Mouse (Mus musculus): ENCODE results near the gene Kcnh4. TPM values are rescaled to one million over a fixed set of nuclear protein-coding genes. Genes with fewer than 3 reads are reported as not detected.

Kcnh4 gene
- polyA plus RNA-seq, 1 experiment from 2014 or later = not detected

DNA sequence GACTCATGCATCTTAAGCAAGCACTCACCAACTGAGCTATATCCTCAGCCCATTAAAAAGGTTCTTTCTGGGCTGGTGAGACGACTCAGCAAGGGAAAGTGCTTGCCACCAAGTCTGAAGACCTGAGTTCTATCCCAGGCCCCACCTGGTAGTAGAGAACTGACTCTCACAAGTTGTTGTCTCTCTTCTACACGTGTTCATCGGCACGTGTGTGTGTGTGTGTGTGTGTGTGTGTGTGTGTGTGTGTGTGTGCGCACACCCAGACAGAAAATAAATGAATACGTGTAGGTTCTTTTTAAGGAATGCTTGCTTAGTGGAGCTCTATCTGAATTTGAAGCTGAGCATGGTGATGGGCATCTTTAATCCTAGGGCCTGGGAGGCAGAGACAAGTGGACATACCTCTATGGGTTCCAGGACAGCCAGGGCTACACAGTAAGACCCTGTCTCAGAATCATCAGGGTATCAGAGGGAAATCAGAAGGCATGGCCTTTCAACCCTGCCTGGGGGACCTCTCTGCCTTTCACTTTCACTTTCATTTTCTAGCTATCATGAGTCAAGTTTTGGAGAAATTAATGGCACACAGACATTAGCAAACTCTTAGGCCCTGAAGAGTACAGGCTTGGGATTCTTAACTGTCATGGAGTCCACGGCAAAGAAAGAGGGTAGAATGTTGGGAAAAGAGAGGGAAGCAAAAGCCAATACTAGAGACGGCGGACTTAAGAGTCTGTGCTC, 24.4 kb downstream of the Kcnh4 start:
- peak; percentile 42 for DNase-seq (ENCODE audit: low spot score)

DNA sequence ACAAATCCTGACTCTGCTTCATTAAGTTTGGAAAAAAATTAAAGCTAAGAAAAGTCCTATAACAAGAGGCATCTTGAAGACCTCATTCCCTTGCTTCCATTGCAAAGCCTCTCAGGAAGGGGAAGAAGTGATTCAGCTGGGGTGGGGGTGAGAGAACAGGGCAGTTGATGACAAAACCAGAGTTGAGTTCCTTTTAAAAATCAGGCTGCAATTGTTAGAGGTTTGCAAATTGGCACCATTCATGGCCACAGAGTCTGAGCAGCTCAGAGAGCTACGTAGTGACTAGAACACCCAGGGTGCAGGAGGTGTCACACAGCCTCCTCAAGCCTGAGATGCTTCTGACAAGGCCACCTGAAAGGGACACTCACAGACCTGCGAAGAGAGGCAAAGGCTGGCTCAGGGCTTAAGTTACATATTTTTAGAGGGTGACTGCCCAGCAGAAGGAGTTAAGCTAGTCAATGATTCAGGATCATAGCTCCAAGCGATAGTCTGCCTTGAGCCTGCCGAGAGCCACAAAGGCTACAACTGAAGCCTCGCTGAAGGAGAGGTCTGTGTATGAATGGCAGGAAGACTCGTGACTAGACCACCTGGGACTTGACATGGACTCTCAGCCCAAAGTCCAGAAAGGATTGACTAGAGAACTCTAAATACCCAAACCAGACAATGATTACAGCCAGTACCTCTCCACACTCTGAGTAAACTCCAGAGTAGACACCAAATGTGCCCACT, 29.1 kb downstream of the Kcnh4 start:
- no peak for DNase-seq (ENCODE audit: low spot score)

DNA sequence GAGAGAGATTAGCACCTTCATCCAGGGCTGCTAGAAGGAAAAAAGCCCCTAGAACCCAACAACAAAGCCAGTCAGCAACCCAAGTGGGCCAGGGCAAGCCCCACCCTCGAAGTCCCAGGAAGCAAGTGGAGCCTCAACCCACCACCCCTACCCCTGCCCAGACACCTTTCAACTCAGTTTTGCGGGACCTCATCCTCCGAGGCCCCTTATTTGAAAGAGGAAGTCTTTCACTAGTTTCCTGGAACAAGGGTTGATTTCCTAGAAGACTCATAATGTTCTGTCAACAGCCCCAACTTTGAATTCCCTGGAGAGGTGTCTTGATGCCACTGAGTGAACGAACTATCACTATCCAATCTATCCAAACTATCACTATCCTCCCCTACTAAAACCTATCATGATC, 29.8 kb downstream of the Kcnh4 start:
- DNase-seq (ENCODE audit: low spot score) = no peak

DNA sequence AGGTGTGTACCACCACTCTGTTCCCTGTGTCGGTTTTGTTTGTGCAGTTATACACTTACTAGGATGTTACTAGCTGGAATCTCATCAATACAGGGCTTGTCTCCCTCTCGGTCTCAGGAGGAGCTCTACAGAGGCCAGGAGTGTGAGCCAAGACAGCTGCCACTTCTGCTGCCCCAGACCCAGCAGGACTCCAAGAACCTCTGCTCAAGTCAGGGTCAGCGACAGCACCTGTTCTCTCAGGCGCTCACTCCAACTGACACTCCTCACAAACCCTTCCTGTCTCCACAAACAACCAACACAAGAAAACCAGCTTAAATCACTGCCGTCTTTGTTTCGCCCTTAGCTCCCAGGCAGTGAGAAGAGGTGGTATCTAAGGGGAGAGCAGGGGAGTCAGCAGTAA, 31.1 kb downstream of the Kcnh4 start:
- no peak for DNase-seq (ENCODE audit: low spot score)

DNA sequence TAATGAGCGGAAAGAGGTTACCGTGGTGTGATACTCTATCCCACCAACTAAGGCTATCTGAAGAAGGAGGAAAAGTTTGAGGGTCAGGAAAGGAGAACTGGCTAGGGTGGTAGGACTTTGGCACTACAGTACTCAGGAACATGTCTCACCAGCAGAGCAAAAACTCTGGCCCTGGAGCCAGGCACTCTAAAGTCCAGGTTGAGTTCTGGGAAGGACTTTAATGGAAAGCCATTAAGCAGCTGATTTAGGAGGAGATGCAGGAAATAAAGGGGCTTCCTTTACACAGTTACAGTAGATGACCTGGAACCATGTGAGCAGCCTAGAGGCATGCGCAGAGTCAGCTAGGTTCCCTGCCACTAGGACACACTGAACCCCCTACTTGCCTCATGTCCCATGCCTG, 32.5 kb downstream of the Kcnh4 start:
- DNase-seq (ENCODE audit: low spot score) = no peak

DNA sequence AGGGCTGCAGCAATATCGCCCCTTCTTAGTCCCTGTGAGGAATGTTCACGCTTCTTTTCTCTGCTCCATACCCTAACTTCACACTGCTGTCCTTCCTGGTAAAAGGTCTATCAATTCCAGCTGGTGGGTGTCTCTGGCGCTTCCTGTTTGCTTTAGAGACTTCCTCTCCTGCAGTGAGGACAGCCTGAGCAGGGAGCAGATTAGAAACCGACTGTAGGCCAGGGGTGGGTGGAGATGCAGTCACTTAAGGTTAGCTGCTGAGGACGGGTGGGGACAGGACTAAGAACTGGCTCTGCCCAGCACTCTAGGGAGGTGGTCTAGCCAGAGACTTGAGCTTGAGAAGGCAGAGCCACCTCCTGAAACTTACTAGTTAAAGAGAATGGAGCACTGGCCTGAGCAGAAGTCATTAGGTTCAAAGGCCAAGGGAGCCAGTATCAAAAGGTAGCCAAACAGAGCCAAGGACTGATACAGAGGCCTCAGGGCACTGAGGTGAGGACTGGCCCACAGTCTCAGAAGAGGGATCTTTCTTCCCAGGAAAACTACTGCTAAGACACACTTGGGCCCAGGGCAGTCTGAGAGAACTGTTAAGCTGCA, 34.7 kb downstream of the Kcnh4 start:
- DNase-seq (ENCODE audit: low spot score) = no peak

DNA sequence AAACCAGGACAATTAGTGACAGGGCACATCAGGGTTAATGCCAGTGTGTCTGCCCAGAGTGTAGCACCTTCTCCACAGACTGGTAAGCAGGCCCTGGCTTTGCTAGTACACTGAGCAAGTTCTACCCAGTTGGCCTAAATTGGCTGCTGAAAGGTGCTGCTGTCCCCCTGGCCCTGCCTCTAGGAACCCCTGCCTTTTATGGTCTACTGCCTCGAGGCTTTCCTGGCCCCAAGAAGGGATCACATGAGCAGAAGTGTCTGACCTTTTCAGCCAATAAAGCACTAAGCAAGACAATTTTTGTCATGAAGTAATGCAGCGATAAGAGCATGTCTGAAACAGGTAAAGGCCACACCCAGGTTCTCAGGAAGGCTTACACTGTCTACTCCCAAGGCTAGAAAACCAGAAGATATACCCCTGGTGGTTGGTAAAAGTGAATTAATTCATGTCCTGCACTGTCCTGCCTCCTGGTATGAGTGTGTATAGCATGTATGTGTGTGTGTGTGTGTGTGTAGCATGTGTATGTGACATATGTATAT, 37.2 kb downstream of the Kcnh4 start:
- no peak for DNase-seq (ENCODE audit: low spot score)

DNA sequence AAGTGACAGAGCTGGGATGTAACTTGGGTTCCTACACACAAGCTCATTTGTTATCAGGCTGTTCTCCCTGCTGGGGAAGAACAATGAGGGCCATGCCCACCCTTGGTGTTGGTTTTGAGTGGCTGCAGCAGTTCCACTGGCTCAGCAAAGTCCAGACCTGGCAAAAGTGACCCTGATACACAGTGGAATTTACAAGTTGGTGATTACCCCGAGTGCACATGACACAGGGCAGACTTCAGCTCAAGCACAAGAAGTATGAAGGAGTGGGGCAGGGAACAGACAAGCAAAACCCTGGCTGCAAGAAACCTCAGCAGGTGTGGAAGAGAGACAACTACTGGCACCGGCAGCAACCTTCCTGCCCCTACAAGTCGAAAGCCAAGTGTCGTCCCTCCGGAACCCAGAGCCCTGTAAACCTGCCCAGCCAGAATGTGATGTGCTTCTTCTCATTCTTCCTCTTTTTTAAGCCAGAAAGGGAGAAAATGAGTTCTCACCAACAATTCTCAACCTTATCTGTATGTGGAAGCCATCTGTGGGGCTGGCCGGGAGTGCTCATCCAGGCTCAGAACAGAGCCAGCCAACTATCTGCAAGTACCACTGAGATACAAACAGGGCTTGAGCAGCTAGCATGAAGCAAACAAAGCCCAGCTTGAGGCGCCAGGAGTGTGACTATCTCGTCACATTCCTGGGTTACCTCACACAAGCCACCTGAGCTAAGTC, 37.8 kb downstream of the Kcnh4 start:
- peak; percentile 16 for DNase-seq (ENCODE audit: low spot score)

DNA sequence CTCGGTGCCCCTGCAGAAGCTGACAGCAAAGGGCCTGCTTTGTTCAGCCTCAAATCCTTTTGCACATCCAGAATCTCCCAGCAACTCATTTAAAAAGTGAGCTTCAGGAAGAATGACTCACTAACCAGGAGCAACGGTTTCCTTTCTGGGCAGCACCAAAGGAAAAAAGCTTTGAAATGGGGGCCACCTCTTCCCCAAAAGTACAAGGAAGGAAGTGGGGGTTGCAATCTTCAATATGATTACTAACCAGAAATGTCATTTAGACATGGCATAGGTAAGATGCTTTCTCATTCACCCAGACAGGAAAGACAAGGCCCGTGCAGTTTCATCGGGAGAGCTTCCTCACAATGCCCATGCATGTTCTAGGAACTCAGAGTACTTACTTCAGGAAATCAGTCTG, 38.5 kb downstream of the Kcnh4 start:
- no peak for DNase-seq (ENCODE audit: low spot score)

DNA sequence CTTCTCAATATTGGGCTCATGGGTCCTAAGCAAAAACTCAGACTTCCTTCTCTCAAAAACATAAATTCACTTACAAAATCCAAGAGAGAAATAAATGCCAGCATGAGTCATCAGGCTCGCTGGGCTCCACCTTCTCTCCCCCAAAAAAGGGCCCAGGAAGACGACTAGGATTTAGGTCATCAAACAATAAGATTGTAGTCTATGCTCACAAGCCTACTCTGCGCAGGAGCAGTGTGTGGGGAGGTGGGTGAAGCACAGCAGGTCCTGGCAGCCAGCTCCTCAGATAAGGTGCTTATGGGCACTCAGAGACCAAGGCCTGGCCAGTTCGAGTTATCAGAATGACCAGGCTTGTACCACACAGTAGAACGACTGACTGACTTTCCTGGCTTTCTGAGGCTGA, 39.4 kb downstream of the Kcnh4 start:
- DNase-seq (ENCODE audit: low spot score) = no peak

DNA sequence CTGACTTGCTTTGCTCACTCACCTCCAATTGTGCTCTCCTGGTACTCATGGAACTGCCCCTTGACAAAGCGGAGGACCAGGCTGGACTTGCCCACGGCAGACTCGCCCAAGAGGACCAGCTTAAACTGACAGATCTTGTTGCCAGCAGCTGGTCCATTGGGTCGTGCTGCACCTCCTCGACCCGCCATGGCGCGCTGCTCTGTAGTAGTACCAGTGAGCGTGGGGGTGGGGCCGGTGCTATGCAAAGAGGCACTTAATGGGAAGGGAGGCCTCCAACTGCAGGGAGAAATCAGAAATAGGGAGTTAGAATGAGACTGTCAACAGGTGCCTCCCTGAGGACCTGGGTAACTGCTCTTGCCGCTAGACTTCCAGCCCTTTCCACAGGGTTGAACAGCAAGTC, 39.8 kb downstream of the Kcnh4 start:
- DNase-seq (ENCODE audit: low spot score) = no peak

DNA sequence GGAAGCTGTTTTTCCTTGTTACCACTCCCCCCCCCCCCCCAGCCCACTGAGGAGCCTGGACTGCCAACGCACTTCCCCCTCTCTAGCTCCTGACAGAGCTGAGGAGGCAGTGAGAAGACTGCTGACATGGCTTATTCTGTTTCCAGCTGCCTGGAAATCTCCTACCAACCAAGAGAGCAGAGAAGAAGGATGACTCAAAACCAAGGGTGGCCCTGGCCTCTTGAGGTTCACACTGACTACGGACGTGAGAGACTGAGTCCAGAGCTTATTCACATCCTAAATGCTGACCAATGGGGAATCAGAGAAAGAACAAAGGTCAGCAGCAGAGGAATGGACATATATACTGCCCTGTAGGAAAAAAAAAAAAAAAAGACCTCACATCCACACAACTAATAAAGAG, 40.4 kb downstream of the Kcnh4 start:
- no peak for DNase-seq (ENCODE audit: low spot score)

DNA sequence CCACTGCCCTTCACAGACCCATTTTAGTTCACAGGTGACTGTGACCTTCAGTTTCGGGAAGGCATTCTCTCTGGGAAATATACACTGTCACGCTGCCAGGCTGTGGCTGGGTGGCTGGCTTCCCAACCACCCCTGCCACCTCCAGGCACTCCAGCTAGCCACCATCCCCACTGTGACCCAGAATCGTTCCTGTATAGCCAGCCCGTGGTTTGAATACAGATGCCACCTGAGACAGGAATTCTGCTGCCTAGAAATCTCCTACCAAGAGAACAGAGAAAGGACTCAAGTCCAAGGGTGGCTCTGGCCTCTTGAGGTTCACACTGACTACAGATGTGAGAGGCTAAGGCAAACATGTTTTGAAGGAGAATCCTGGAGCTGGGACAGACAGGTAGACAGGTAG, 40.9 kb downstream of the Kcnh4 start:
- no peak for DNase-seq (ENCODE audit: low spot score)

DNA sequence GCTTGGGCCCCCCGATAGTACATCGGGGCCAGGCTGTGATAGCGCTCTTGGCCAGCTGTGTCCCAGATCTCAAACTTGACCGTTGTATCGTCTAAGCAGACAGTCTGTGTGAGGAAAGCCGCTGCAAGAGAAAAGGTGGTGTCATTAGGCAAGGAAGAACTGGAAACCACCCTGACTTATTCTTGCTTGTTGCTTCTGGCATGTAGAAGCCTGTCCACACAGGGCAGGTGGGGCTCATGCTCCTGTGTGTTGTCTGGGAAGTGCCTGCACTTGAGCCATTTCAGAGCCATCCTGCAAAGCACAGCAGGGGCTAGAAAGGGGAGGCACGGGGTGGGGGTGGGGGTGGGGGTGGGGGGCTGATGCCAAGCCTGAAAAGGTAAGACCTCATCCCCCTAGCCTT, 41.3 kb downstream of the Kcnh4 start:
- no peak for DNase-seq (ENCODE audit: low spot score)

DNA sequence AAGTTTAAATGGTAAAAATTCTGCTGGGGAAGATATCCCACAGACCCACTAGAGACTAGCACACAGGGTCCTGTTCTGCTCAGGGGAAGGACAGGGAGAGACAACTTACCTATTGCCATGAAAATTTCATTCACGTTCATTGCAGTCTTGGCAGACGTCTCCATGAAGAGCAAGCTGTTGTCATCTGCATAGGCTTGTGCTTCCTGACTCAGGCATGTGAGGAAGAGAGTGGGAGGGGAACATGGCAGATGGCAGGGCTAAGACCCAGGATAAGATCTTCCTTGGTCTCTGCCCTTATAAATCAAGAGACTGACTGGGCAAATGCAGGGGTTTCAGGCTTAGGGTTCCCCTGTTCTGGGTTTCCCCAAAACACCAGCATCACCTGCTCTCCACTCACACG, 43.1 kb downstream of the Kcnh4 start:
- no peak for DNase-seq (ENCODE audit: low spot score)

DNA sequence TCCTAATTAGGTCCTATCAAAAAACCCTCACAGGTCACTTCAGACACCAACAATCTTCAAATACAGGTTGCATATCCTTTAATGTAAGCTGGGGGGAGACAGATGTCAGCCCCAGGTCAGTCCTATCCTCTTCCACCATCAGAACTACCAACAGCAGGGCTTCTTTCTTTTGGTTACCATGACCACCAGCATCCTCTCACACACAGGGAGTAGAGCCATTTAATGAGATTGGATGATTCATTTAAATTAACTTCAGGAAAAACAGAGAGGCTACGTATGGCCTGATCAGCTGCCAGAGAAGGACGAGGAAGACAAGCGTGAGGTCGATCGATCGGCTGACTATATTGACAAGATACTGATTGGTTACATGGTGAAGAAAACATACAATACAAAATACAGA, 44.8 kb downstream of the Kcnh4 start:
- no peak for DNase-seq (ENCODE audit: low spot score)

DNA sequence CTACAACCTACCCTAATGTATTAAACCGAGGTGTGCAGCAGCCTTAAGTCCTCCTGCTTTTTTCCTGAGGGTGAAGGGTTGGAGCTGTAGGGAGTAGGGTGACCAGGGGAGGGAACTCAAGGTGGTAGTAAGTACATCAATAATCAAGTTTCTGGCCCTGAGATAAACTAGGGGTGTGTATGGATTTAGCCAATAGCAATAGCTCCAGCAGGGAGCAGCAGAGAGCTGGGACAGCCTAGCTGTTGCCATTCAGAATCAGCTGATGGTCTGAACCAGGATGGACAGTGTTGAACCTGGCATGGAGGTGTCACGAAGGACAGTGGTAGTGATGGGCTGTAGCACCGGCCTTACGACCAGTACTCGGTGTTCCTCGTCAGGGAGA, 45.2 kb downstream of the Kcnh4 start:
- DNase-seq (ENCODE audit: low spot score) = peak; percentile 70

DNA sequence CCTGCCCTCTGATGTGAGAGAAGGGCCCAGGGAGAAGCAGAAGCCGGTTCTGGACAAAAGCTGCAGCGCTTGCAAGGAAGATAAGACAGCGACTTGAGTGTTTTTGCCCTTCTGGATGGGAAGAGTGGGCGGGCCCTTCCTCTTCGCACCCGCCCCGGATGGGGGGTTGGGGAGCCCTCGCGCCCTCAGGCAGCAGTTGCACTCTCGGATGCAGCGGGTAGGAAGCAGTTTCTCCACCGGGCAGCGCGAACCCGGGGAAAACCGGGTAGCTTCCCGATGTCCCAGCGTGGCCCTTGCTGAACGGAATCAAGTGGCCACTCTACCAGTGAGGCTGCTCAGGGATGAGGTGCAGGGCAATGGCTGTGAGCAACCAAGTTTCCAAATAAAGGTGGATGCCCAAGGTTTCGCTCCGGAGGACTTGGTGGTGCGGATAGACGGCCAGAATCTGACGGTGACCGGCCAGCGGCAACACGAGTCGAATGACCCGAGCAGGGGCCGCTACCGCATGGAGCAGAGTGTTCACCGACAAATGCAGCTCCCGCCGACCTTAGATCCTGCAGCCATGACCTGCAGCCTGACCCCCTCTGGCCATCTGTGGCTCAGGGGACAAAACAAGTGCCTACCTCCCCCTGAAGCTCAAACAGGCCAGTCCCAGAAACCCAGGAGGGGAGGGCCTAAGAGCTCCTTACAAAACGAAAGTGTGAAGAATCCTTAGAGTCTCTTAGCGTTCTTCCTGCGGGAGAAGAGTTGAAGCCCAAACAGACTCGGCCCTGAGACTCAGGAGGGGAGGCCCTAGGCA, 45.8 kb downstream of the Kcnh4 start, which contains the start of gene Hspb9:
Hspb9 (plus strand) TSS at position 116 of the 799 bp plus-strand sequence.
- peak; percentile 83 for DNase-seq (ENCODE audit: low spot score)

DNA sequence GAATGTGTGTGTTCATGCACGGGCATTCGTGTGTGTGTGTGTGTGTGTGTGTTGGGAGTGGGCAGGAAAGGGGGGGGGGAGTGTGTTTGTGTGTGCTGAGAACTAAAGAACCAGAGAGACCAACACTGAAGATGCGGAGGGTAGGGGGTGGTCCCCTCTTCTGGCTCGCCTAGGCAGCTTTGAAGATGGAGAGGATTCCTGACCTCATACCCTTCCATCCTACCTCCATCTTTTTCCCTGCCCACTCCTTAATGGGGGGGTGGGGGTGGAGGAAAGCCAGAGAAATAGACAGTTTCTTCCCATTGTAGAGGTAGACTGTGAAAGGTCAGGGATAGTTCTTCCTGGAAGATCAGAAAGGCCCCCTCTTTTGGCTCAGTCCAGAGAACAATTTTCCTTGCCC, 46.6 kb downstream of the Kcnh4 start:
- no peak for DNase-seq (ENCODE audit: low spot score)

DNA sequence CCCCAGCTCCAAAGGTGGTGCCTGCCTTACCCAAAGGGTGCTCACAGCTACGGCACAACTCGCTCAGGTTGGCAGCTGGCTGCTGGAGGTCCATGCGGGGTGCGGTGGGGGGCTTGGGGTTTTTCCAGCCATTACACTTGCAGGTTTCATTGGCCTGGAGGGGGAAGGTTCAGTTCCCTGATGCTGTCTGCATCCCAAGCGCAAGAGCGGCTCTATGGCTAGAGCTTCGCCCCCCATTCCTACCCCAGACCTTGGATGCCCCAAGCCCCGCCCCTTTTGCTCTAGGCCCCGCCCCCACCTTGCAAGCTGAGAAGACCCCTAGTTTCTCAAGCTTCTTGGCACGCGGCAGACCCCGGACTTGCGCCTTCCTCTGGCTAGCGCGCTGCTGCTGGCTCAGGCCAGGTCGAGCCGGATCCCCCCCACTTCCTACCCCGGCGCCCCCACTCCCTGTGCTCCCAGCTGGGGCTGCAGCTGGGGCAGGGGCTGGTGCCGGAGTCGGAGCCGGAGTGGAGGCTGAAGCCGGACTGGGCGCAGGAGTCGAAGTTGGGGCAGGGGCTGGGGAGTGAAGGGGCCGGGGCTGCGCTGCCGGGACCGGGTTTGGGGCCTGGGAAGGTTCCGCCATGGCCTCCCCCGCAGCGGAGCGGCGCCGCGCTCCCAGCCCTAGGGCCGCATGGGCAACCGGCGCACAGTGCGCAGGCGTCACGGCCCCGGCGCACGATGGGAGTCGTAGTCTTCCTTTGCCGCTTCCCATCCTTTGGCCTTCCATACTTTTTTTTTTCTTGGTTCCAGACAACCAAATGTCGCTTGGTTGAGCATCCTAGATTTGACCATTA, 47.7 kb downstream of the Kcnh4 start, which contains the start of gene Kat2a:
Kat2a (minus strand) TSS at position 683 of the 833 bp plus-strand sequence.
- peak; percentile 62 for DNase-seq (ENCODE audit: low spot score)

Data from thymus, postnatal 0 days (tissue).